Mouse (Mus musculus) myocyte (in vitro differentiated cells): ENCODE data around the gene Setd3.

Source experiments
- E2F4 ChIP-seq: IDR thresholded peaks from one replicate; pipeline ENCODE4 v1.6.1; 2011; ENCODE audit warnings: mild to moderate bottlenecking, control low read depth, moderate library complexity; ENCODE audit not compliant: insufficient read depth
- MAX ChIP-seq: IDR thresholded peaks from one replicate; pipeline ENCODE4 v1.6.1; 2011; ENCODE audit warnings: low read depth, mild to moderate bottlenecking, control low read depth
- MYOD1 ChIP-seq, 3 experiments: IDR thresholded peaks; one replicate each; pipeline ENCODE4 v1.6.1; 2011; ENCODE audit warnings: control low read depth in 2 of 3, low read depth in 2 of 3, mild to moderate bottlenecking in 2 of 3, moderate library complexity in 1 of 3; ENCODE audit not compliant: insufficient read length in 2 of 3, control insufficient read depth in 1 of 3
- MYOG ChIP-seq, 3 experiments: IDR thresholded peaks; one replicate each; pipeline ENCODE4 v1.6.1; 2011; ENCODE audit warnings: control low read depth in 2 of 3, low read depth in 2 of 3, mild to moderate bottlenecking in 2 of 3; ENCODE audit not compliant: insufficient read length in 2 of 3, control insufficient read depth in 1 of 3, insufficient read depth in 1 of 3
- POLR2A ChIP-seq: IDR thresholded peaks from one replicate; pipeline ENCODE4 v1.6.1; 2011; ENCODE audit warnings: low read depth, mild to moderate bottlenecking, control low read depth, moderate library complexity; ENCODE audit not compliant: insufficient read length
- POLR2AphosphoS2 ChIP-seq: IDR thresholded peaks from one replicate; pipeline ENCODE4 v1.6.1; 2011; ENCODE audit warnings: low read depth, control low read depth; ENCODE audit not compliant: insufficient read length
- SRF ChIP-seq: IDR thresholded peaks from one replicate; pipeline ENCODE4 v1.6.1; 2011; ENCODE audit warnings: low read depth; ENCODE audit not compliant: control insufficient read depth, insufficient read length
- TCF12 ChIP-seq: IDR thresholded peaks from one replicate; pipeline ENCODE4 v1.6.1; 2011; ENCODE audit warnings: mild to moderate bottlenecking, control low read depth; ENCODE audit not compliant: poor library complexity, insufficient read depth, severe bottlenecking
- TCF3 ChIP-seq: IDR thresholded peaks from one replicate; pipeline ENCODE4 v1.6.1; 2011; ENCODE audit warnings: low read depth, control low read depth; ENCODE audit not compliant: insufficient read length
- USF1 ChIP-seq: IDR thresholded peaks from one replicate; pipeline ENCODE4 v1.6.1; 2011; ENCODE audit warnings: low read depth, mild to moderate bottlenecking, control low read depth, moderate library complexity

GRCm38 (mm10) chr12:108221712-108222111 lies 42.6 kb upstream of the Setd3 start:
- TF ChIP-seq POLR2A (no peak), E2F4 (no peak), MAX (no peak), USF1 (no peak), POLR2AphosphoS2 (no peak), MYOD1 (IDR thresholded peaks at IDR 0.05; ENCODE audit: control insufficient read depth in 1 of 3, insufficient read length in 2 of 3, low read depth in 2 of 3) (no peak), MYOG (IDR thresholded peaks at IDR 0.05; ENCODE audit: control insufficient read depth in 1 of 3, insufficient read depth in 1 of 3, insufficient read length in 2 of 3, low read depth in 2 of 3) (no peak), TCF12 (no peak), SRF (no peak), TCF3 (no peak)
